Mouse (Mus musculus) heart, embryonic 16.5 days (tissue): ENCODE data around the gene Tmem210. TPM values are rescaled to one million over a fixed set of nuclear protein-coding genes. Genes with fewer than 3 reads are reported as not detected.

ENCODE experiments used
- ATAC-seq: fragments of 200-750 bp; cut with Nextera tagmentation; replicated peaks from 2 replicates; pipeline ENCODE4 v1.8.0; 2017; ENCODE audit warnings: moderate number of reproducible peaks; ENCODE audit not compliant: insufficient read depth, low FRiP score; ENCODE audit errors: extremely low read depth
- H3K27ac ChIP-seq: fragments of 300-500 bp; sonication (generic); 2 replicates; pipeline ENCODE4 v1.5.1; 2014; ENCODE audit warnings: mild to moderate bottlenecking, low read length, control low read depth, moderate library complexity
- H3K27me3 ChIP-seq: fragments of 300-500 bp; sonication (generic); 2 replicates; pipeline ENCODE4 v1.6.1; 2014; ENCODE audit warnings: low read length, mixed read lengths; ENCODE audit not compliant: control insufficient read depth, insufficient read depth
- H3K36me3 ChIP-seq: fragments of 300-500 bp; sonication (generic); 2 replicates; pipeline ENCODE4 v1.6.1; 2014; ENCODE audit not compliant: control insufficient read depth, insufficient read depth
- H3K4me1 ChIP-seq: fragments of 300-500 bp; sonication (generic); 2 replicates; pipeline ENCODE4 v1.6.1; 2014; ENCODE audit warnings: low read length, mixed read lengths; ENCODE audit not compliant: control insufficient read depth, insufficient read depth
- H3K4me2 ChIP-seq: fragments of 300-500 bp; sonication (generic); 2 replicates; pipeline ENCODE4 v1.6.1; 2014; ENCODE audit warnings: low read depth, mild to moderate bottlenecking, control low read depth, low read length
- H3K4me3 ChIP-seq: fragments of 300-500 bp; sonication (generic); 2 replicates; pipeline ENCODE4 v1.5.1; 2014; ENCODE audit warnings: mild to moderate bottlenecking, control low read depth, low read length
- H3K9ac ChIP-seq: fragments of 300-500 bp; sonication (generic); 2 replicates; pipeline ENCODE4 v1.6.1; 2014; ENCODE audit warnings: low read length, control low read depth
- H3K9me3 ChIP-seq: fragments of 300-500 bp; sonication (generic); replicated peaks from 2 replicates; pipeline ENCODE4 v1.6.1; 2016; ENCODE audit warnings: low read length; ENCODE audit not compliant: control insufficient read depth
- WGBS: fragments of 180-500 bp; shearing (Covaris S2); extraction: QIAGEN DNeasy Blood & Tissue Kit; methylation state at CpG from one replicate; pipeline ENCODE4 v1.1.7; 2014; 5-methylcytosine and 5-hydroxymethylcytosine counted together
- polyA plus RNA-seq: library from polyadenylated mRNA; unstranded; fragments of >200 nt; fragmentation: Nextera tagmentation; extraction: Ambion mirVana; gene quantifications from 2 replicates; pipeline ENCODE4 v1.2.1, GENCODE M21; 2015

Tmem210 gene
- polyA plus RNA-seq: not detected in 2 replicates

GRCm38 (mm10) chr2:25287927-25288649, at the start of gene Tmem210:
Gene Tmem210, plus strand, starts transcription at chr2:25288145.
- no peak for ATAC-seq
- peaks cover 22% of the 10 kb centered on the region for H3K36me3 ChIP-seq
- H3K4me3 ChIP-seq: no peak within 1 kb of the TSS
- 80% methylated on average over 6 of the region's 6 CpGs for whole genome bisulfite sequencing
- peaks cover 54% of the 10 kb centered on the region for H3K27me3 ChIP-seq
- no peak within 1 kb of the TSS for H3K4me2 ChIP-seq
- no peaks in the 10 kb centered on the region for H3K9me3 ChIP-seq
- no peak within 1 kb of the TSS for H3K27ac ChIP-seq
- H3K4me1 ChIP-seq: peaks cover 13% of the 10 kb centered on the region
- no peak within 1 kb of the TSS for H3K9ac ChIP-seq

- ATAC-seq: no peak
- H3K27ac ChIP-seq: no peak overlapping the region
- H3K9me3 ChIP-seq: no peaks in the 10 kb centered on the region
- WGBS: 81% methylated on average over 3 of the region's 3 CpGs
- peaks cover 13% of the 10 kb centered on the region for H3K4me1 ChIP-seq
- H3K9ac ChIP-seq: no peak overlapping the region
- peaks cover 20% of the 10 kb centered on the region; the same call in 1 of the 2 replicates for H3K27me3 ChIP-seq
- no peak overlapping the region for H3K4me2 ChIP-seq
- no peak overlapping the region for H3K4me3 ChIP-seq
- H3K36me3 ChIP-seq: no peaks in the 10 kb centered on the region
These were observed 48.2 kb upstream of the Tmem210 start for GRCm38 (mm10) chr2:25239766-25240165.

GRCm38 (mm10) chr2:25240310-25240709, 47.6 kb upstream of the Tmem210 start:
- ATAC-seq: no peak
- 57% methylated on average over 8 of the region's 8 CpGs for WGBS
- Histone ChIP-seq H3K27me3 (peaks cover 20% of the 10 kb centered on the region; the same call in 1 of the 2 replicates), H3K4me2 (peak overlapping the region; percentile 71), H3K27ac (0 out of 2 replicates have a peak overlapping the region, but pooled peaks have one; percentile 9), H3K4me3 (peak overlapping the region; percentile 49), H3K9ac (peak overlapping the region; percentile 60), H3K9me3 (no peaks in the 10 kb centered on the region), H3K4me1 (peaks cover 13% of the 10 kb centered on the region), H3K36me3 (no peaks in the 10 kb centered on the region; the same call in 1 of the 2 replicates)

GRCm38 (mm10) chr2:25240723-25241437, 47.1 kb upstream of the Tmem210 start:
- peak overlapping the region; percentile 60 for H3K9ac ChIP-seq
- ATAC-seq: peak; percentile 75
- H3K27me3 ChIP-seq: peaks cover 18% of the 10 kb centered on the region; the same call in 1 of the 2 replicates
- peak overlapping the region; percentile 71 for H3K4me2 ChIP-seq
- peaks cover 13% of the 10 kb centered on the region for H3K4me1 ChIP-seq
- H3K4me3 ChIP-seq: peak overlapping the region; percentile 49
- 1% methylated on average over 29 of the region's 29 CpGs for WGBS
- no peak overlapping the region for H3K27ac ChIP-seq
- peaks cover 4% of the 10 kb centered on the region; the same call in 1 of the 2 replicates for H3K36me3 ChIP-seq
- no peaks in the 10 kb centered on the region for H3K9me3 ChIP-seq

- Histone ChIP-seq H3K9ac (no peak overlapping the region), H3K4me1 (peaks cover 13% of the 10 kb centered on the region), H3K4me2 (peak overlapping the region; percentile 95), H3K36me3 (peaks cover 4% of the 10 kb centered on the region; the same call in 1 of the 2 replicates), H3K9me3 (no peaks in the 10 kb centered on the region), H3K4me3 (peak overlapping the region; percentile 62), H3K27ac (no peak overlapping the region), H3K27me3 (peaks cover 16% of the 10 kb centered on the region; the same call in 1 of the 2 replicates)
- ATAC-seq: no peak
- WGBS: 14% methylated on average over 6 of the region's 6 CpGs
These were observed 46.5 kb upstream of the Tmem210 start for GRCm38 (mm10) chr2:25241438-25241775.

GRCm38 (mm10) chr2:25242101-25242506, 45.8 kb upstream of the Tmem210 start, which contains the start of the genes Rnf208 and Cysrt1:
Gene Rnf208, plus strand, starts transcription at chr2:25242255.
Gene Cysrt1, minus strand, starts transcription at chr2:25242452.
- H3K9me3 ChIP-seq: no peaks in the 10 kb centered on the region
- H3K36me3 ChIP-seq: peaks cover 4% of the 10 kb centered on the region; the same call in 1 of the 2 replicates
- H3K9ac ChIP-seq: peak within 1 kb of the TSS; percentile 68
- no peak within 1 kb of the TSS for H3K27ac ChIP-seq
- H3K4me3 ChIP-seq: peak within 1 kb of the TSS; percentile 62
- no peak for ATAC-seq
- under 1% methylated on average over 47 of the region's 59 CpGs for WGBS
- peaks cover 16% of the 10 kb centered on the region; the same call in 1 of the 2 replicates for H3K27me3 ChIP-seq
- peak within 1 kb of the TSS; percentile 95 for H3K4me2 ChIP-seq
- peaks cover 13% of the 10 kb centered on the region for H3K4me1 ChIP-seq

GRCm38 (mm10) chr2:25243342-25243741, 44.6 kb upstream of the Tmem210 start:
- Histone ChIP-seq H3K36me3 (peaks cover 4% of the 10 kb centered on the region), H3K4me1 (peaks cover 13% of the 10 kb centered on the region), H3K4me3 (no peak overlapping the region), H3K27ac (no peak overlapping the region), H3K9ac (no peak overlapping the region), H3K4me2 (no peak overlapping the region), H3K9me3 (no peaks in the 10 kb centered on the region), H3K27me3 (peaks cover 16% of the 10 kb centered on the region; the same call in 1 of the 2 replicates)
- WGBS: 63% methylated on average over 8 of the region's 8 CpGs
- ATAC-seq: no peak

GRCm38 (mm10) chr2:25244144-25244543, 43.8 kb upstream of the Tmem210 start:
- Histone ChIP-seq H3K36me3 (peaks cover 7% of the 10 kb centered on the region), H3K27ac (no peak overlapping the region), H3K9me3 (no peaks in the 10 kb centered on the region), H3K9ac (no peak overlapping the region), H3K4me2 (no peak overlapping the region), H3K4me1 (peaks cover 13% of the 10 kb centered on the region), H3K4me3 (no peak overlapping the region), H3K27me3 (peaks cover 16% of the 10 kb centered on the region; the same call in 1 of the 2 replicates)
- 87% methylated on average over 4 of the region's 4 CpGs for WGBS
- no peak for ATAC-seq
